Mouse (Mus musculus) C2C12 (cell line): Measurements from ENCODE around the gene Gucy1a1. TPM values are rescaled to one million over a fixed set of nuclear protein-coding genes. Genes with fewer than 3 reads are reported as not detected.

Source experiments
- H3K27me3 ChIP-seq: one replicate; pipeline ENCODE4 v1.6.1; 2011; ENCODE audit not compliant: control insufficient read depth, insufficient read depth, insufficient read length
- H3K36me3 ChIP-seq: one replicate; pipeline ENCODE4 v1.6.1; 2011; ENCODE audit not compliant: control insufficient read depth, insufficient read depth
- H3K4me3 ChIP-seq: one replicate; pipeline ENCODE4 v1.5.1; 2011; ENCODE audit warnings: mild to moderate bottlenecking, control low read depth; ENCODE audit not compliant: poor library complexity, insufficient read depth, severe bottlenecking
- H3K79me2 ChIP-seq: one replicate; pipeline ENCODE4 v1.6.1; 2011; ENCODE audit not compliant: control insufficient read depth, insufficient read depth
- H3K79me3 ChIP-seq: one replicate; pipeline ENCODE4 v1.6.1; 2011; ENCODE audit warnings: low read depth, control low read depth
- H3ac ChIP-seq: one replicate; pipeline ENCODE3; 2011; ENCODE audit warnings: low read depth; ENCODE audit not compliant: control insufficient read depth, insufficient read length
- CEBPB ChIP-seq: IDR thresholded peaks from one replicate; pipeline ENCODE4 v1.6.1; 2011; ENCODE audit warnings: low read depth, mild to moderate bottlenecking, control low read depth, moderate library complexity
- CTCF ChIP-seq: IDR thresholded peaks from one replicate; pipeline ENCODE4 v1.5.1; 2011; ENCODE audit not compliant: control insufficient read depth, insufficient read depth, insufficient read length
- FOSL1 ChIP-seq: IDR thresholded peaks from one replicate; pipeline ENCODE4 v1.8.0; 2011; ENCODE audit warnings: mild to moderate bottlenecking, low read length; ENCODE audit not compliant: poor library complexity, insufficient read depth, severe bottlenecking
- MAX ChIP-seq: IDR thresholded peaks from one replicate; pipeline ENCODE4 v1.6.1; 2011; ENCODE audit warnings: mild to moderate bottlenecking, control low read depth
- MYOD1 ChIP-seq: IDR thresholded peaks from one replicate; pipeline ENCODE4 v1.6.1; 2011; ENCODE audit warnings: low read depth; ENCODE audit not compliant: control insufficient read depth, insufficient read length
- MYOG ChIP-seq: IDR thresholded peaks from one replicate; pipeline ENCODE4 v1.6.1; 2011; ENCODE audit not compliant: control insufficient read depth, insufficient read length; ENCODE audit errors: extremely low read depth
- USF1 ChIP-seq: IDR thresholded peaks from one replicate; pipeline ENCODE4 v1.6.1; 2011; ENCODE audit warnings: low read depth, mild to moderate bottlenecking, control low read depth, moderate library complexity
- long read RNA-seq, 2 experiments: library from polyadenylated mRNA; unstranded; transcript quantifications; one replicate each; pipeline ENCODE4 v2.0.0; 2019 to 2020
- polyA plus RNA-seq: library from polyadenylated mRNA; unstranded; fragments of >200 nt; fragmentation: generic; extraction: Trizol; gene quantifications from one replicate; pipeline ENCODE4 v1.2.1, GENCODE M21; 2012; ENCODE audit warnings: missing spikeins

The Gucy1a1 gene
- not detected for polyA plus RNA-seq
- long read RNA-seq, experiment 1: 0 reads
- long read RNA-seq, experiment 2: 0 reads

DNA sequence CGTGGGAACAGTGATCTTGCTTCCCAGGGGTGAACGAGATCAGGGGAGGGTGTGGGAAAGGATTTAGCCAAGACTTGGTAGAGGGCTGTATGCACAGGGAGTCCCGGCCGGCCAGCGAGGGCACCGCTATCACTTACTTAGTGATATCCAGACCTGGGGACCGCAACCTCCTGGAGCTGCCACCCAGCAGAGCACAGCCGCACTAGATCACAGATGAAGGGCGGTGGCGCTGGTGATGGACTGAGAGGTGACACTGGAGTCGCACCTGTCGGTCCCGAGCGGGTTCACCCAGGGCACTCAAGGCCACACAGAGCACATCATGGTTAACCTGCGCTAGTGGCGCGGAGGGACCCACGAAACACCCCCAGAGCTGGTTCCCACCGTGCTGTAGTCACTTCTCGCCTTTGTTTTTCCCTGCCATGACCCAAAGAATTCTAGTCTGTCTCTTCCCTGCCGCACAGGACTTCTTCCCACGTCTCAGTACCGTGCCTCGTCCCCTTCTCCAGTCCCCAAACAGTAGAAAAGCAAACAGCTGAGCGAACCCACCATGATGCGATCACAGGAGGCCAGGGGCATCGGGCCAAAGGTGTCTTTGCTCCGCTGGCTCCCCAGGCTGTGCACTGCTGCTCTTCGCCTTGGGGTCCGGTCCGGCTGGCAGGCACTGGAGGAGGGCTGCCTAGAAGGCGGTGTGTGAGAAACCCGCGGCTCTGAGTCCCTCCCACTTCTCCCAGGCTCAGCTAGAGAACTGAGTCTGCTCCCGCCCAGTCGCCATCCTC lies at the start of gene Gucy1a1:
Gucy1a1 (minus strand) TSS at position 664 of the 776 bp plus-strand sequence.
- Histone ChIP-seq H3K79me3 (no peaks in the 10 kb centered on the region), H3ac (no peak within 1 kb of the TSS), H3K79me2 (no peaks in the 10 kb centered on the region), H3K27me3 (no peaks in the 10 kb centered on the region), H3K4me3 (no peak within 1 kb of the TSS), H3K36me3 (no peaks in the 10 kb centered on the region)
- TF ChIP-seq MAX (no peak), CTCF (no peak), CEBPB (no peak), MYOD1 (no peak), USF1 (no peak), FOSL1 (no peak), MYOG (no peak)

DNA sequence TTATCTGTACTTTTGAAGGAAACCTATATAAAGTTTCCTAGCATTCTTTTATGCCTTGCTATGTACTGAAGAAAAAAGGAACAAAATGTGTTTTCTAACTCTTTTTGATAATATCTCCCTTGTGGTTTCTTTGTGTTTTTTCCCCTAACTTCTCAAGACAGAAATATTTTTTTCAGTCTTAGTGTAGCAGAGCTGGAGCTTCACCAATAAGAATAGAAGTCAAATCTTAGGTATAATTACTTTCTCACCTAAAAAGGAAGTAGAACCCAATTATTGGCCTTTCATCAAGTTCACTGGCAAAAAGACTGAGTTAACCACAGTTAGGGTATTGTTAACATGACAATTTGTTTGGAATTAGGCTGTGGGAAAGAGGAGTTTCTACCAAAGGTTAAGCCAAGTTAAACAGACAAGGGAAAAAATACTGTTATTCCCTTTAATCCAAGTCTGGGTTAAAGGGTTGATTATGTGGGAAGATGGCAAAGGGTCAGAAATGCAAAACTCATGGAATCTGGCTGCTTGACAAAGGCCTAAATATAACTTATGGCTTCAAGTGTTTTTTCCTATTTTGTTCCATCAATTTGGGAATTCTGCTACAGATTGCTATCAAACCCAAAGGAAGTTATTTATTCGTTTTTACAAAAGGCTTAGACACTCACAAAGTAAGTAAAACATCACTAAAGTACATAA lies 46.1 kb upstream of the Gucy1a1 start:
- TF ChIP-seq MYOD1 (no peak), USF1 (no peak), CEBPB (no peak), MAX (no peak), MYOG (no peak)
- Histone ChIP-seq H3ac (no peak overlapping the region), H3K4me3 (no peak overlapping the region), H3K79me3 (no peaks in the 10 kb centered on the region), H3K36me3 (no peaks in the 10 kb centered on the region), H3K27me3 (no peaks in the 10 kb centered on the region), H3K79me2 (no peaks in the 10 kb centered on the region)

DNA sequence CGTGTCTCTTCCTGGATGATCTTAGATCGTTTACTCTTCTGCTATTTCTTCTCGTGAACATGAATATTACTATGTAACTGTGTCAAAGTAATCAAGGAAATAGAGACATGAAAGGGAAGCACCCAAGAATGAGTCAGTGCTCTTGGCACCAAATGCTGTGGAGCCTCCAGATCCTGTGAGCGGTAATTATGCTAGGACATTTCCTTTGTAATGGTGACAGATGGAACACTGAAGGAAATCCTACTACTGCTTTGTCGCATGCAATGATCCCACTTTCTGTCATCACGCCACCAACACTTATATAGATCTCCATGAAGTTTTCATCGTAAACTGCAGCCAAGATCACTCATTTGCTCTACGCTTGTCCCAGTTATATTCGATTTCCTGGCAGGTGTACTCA lies 40.0 kb upstream of the Gucy1a1 start:
- no peaks in the 10 kb centered on the region for H3K79me3 ChIP-seq
- H3ac ChIP-seq: no peak overlapping the region
- no peaks in the 10 kb centered on the region for H3K79me2 ChIP-seq
- H3K4me3 ChIP-seq: no peak overlapping the region
- TF ChIP-seq MYOD1 (no peak), CEBPB (no peak), FOSL1 (no peak), CTCF (no peak)
- H3K27me3 ChIP-seq: no peaks in the 10 kb centered on the region
- H3K36me3 ChIP-seq: no peaks in the 10 kb centered on the region

DNA sequence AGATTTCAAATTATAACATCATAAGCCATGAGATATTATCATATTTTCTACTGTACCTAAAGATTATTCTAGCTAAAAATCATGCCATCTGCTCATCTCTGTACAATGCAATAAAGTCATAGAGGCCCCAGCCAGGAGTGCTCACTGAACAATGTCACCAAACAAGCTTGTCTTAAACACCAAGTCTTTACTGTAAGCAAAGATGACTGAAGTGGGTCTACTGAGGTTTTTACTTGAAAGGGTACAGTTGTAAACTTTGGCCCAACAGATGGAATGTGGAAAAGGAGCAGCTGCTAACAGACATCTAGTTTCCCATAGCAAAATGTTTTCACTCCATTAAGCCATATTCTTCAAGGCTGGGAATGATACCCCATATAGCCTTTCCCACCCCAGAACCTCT lies 35.9 kb upstream of the Gucy1a1 start:
- Histone ChIP-seq H3K36me3 (no peaks in the 10 kb centered on the region), H3K27me3 (no peaks in the 10 kb centered on the region), H3K4me3 (no peak overlapping the region), H3K79me3 (no peaks in the 10 kb centered on the region), H3ac (no peak overlapping the region), H3K79me2 (no peaks in the 10 kb centered on the region)
- TF ChIP-seq MYOD1: no peak
- no peak for TF ChIP-seq CTCF
- no peak for TF ChIP-seq MYOG
- TF ChIP-seq CEBPB: no peak
- no peak for TF ChIP-seq USF1
- TF ChIP-seq MAX: no peak
- no peak for TF ChIP-seq FOSL1

DNA sequence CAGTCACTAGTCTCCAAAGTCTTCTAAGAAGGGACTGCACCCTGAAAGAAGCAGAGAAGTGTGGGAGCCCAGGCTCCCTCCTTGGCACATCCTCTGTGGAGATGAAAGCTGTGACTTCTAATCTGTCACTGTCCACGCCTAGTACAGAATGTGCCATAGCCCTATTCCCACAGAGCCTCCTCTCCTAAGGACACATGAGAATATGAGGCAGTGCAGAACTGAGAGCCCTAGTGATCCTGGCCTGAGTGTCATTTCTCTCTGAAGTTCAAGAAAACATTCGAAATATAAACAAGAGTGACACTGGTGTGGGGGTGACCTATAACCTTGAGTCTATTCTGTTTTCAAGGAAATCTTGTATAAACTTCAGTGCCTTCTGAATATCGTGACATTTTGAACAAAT lies 34.7 kb upstream of the Gucy1a1 start:
- no peaks in the 10 kb centered on the region for H3K27me3 ChIP-seq

DNA sequence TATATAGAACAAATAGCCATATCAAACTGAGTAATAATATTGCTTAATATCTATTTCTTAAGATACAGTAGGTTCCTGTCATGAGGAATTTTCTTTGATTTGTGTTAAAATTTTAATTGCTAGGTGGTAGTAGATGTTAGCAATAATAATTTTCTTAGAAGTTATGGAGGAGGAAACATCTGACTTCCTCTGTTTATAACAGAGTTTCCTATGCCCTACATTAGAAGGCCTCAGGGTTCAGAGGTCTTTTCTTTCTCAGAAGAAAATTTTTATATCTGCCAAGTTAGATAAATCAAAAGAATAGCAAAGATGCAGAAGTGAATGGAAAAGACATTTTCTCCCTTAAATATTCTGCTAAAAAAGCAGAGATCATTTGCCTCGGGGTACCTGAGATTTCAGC lies 29.9 kb upstream of the Gucy1a1 start:
- TF ChIP-seq FOSL1 (no peak), CEBPB (no peak), USF1 (no peak), MYOG (no peak), MAX (no peak), CTCF (no peak), MYOD1 (no peak)
- H3K36me3 ChIP-seq: no peaks in the 10 kb centered on the region
- no peaks in the 10 kb centered on the region for H3K79me2 ChIP-seq
- no peaks in the 10 kb centered on the region for H3K27me3 ChIP-seq
- no peaks in the 10 kb centered on the region for H3K79me3 ChIP-seq
- no peak overlapping the region for H3K4me3 ChIP-seq
- no peak overlapping the region for H3ac ChIP-seq

More for the DNA sequence above, 34.7 kb upstream of the Gucy1a1 start:
- no peaks in the 10 kb centered on the region for H3K79me3 ChIP-seq
- no peak overlapping the region for H3ac ChIP-seq
- no peak overlapping the region for H3K4me3 ChIP-seq
- H3K36me3 ChIP-seq: no peaks in the 10 kb centered on the region
- H3K79me2 ChIP-seq: no peaks in the 10 kb centered on the region
- TF ChIP-seq FOSL1: no peak
- TF ChIP-seq MYOD1: no peak
- TF ChIP-seq MAX: no peak
- no peak for TF ChIP-seq MYOG
- no peak for TF ChIP-seq CTCF
- no peak for TF ChIP-seq USF1
- TF ChIP-seq CEBPB: no peak
